Mouse (Mus musculus): ENCODE results near the gene Fam163b.

Fam163b gene

GRCm38 (mm10) chr2:27135935-27136334 is 6.4 kb downstream of the Fam163b start:
- intact Hi-C loops (cut with DNase I), result no loop called here

GRCm38 (mm10) chr2:27128990-27129389 is 13.3 kb downstream of the Fam163b start:
- intact Hi-C loops (cut with DNase I), result loop anchor here (5.0 kb wide), 1 partner anchor 87 kb away; no protein-coding TSS in a partner anchor

DNA sequence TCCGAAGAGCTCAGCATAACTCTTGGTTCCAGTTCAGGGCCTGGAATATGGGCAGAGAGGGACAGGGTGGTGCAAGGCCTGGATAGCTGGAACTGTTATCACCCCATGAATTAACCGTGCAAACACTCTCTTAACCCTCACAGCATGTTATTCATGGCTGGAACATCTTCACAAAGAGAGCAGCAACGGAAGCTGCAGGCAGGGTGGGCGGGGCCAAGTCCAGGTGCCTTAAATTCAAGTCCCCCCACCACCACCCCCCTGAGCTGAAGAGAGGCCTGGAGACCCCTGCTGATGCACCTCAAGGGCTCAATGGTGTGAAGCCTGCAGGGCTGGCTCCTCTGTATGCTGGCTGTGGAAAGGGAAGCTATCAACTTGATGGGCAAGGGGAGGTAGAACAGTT is 15.8 kb downstream of the Fam163b start:
- intact Hi-C loops (cut with DNase I), result loop anchor here (1.0 to 5.0 kb wide), 2 partner anchors 84 to 109 kb away; no protein-coding TSS in a partner anchor

GRCm38 (mm10) chr2:27125979-27126378 is 16.3 kb downstream of the Fam163b start:
- intact Hi-C loops (cut with DNase I), result loop anchor here (1.0 to 5.0 kb wide), 2 partner anchors 84 to 109 kb away; no protein-coding TSS in a partner anchor

GRCm38 (mm10) chr2:27123121-27123520 is 19.2 kb downstream of the Fam163b start:
- intact Hi-C loops (cut with DNase I), result no loop called here

GRCm38 (mm10) chr2:27122578-27122977 is 19.7 kb downstream of the Fam163b start:
- intact Hi-C loops (cut with DNase I), result no loop called here

DNA sequence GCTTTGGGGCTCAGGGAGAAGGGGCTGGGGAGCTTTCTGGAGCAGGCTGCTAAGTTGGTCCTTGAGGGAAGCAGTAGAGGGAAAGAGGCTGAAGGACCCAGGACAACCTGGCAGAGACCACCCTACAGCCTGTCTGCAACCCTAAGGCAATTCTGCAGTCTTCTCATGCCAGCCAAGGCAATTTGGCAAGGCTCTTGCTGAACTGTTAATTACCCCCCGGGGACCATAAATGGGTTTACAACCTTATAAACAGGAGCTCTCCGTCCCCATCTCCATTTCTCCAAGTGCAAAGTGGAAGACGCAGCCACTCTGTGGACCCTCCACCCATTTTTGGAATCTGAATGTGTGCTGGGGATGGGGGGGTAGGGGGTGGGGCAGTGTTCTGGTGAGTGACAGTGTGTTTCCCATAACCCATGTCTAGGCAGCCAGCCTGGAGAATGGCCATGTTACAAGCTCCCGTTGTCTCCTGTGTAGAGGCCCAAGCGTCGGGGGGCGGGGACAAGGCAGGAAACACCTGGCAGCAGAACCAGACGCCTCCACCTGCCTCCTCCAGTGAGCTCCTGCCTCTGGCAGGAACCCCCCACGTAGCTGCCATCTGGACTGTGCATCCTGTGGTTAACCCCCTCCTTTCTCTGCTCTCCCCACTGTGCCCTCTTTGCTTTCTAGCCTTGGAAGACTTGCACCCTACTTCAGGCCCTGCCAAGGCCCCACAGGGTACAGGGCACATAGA is 20.5 kb downstream of the Fam163b start:
- intact Hi-C loops (cut with DNase I), result no loop called here

- intact Hi-C loops (cut with DNase I), result no loop called here
Measured at GRCm38 (mm10) chr2:27120241-27120641, 22.1 kb downstream of the Fam163b start.

DNA sequence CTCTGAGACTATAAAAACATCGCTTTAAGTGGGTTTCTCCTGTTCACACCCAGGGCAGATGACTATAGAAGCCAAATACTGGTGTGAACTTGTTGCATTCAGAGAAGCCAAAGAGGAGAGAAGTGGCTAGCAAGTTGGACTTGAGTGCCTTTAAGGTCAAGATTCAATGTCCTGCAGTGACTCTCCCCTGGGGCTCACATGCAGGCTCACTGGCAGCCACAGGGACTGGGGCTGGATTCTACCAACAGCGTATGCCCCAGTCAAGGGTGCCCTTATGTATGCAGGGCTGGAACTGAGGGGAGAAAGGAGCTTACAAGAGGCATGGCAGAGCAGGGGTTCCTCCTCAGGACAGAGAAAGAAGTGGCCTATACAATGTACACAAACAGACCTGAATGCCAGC is 22.5 kb downstream of the Fam163b start:
- intact Hi-C loops (cut with DNase I), result no loop called here

DNA sequence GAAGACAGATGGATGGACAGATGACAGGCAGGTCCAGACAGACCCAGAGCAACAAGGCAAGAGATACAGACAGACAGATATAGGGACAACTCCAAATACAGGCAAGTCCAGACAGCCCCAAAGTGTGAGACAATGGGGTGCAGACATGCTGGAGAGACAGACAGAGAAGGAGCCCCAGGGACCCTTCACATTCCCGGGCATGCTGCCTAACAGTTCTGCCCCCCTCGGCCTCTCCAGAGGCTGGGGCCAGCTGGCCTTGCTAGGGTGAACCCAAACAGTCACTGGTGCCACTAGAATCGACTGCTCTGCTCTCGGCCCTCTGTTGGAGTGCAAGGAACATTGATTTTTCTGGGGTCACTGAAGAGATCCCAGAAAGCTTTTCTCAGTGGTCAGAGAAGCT is 23.8 kb downstream of the Fam163b start:
- intact Hi-C loops (cut with DNase I), result no loop called here

DNA sequence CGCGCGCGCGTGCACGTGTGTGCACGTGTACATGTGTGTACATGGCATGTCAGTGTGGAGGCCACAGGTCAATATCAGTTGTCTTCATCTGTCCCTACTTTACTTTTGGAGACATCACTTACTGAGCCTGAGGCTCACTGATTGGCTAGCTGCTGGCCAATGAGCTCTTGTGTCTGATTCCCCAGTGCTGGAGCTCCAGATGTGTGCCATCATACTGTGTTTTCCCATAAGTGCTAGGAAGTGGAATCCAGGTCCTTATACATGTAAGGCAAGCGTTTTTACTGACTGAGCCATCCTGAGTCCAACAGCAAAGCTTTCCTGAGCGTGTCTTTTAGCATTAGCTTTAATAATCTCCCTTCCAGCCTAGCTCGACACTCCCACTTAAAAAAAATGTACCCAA is 28.1 kb downstream of the Fam163b start:
- intact Hi-C loops (cut with DNase I), result no loop called here

- intact Hi-C loops (cut with DNase I), result no loop called here
Measured at GRCm38 (mm10) chr2:27112585-27112984, 29.7 kb downstream of the Fam163b start.

DNA sequence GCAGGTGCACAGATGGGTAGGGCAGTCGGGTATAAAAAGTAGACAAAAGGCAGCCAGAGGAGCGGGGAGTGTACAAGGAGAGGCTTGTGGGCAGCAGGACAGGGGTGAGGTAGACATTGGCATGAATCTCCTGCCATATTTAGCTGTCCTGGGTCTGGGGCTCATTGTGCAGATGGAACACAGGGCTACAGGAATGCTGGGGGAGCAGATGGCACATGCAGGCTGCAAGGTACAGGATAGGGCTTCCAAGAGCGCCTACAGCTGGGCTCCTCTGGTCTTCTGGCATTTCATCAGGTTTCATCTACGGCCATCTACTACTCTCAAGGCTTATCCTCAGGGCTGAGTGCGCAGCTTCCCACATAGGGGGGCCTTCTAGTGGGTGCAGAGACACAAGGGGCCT is 33.2 kb downstream of the Fam163b start:
- intact Hi-C loops (cut with DNase I), result no loop called here

- intact Hi-C loops (cut with DNase I), result no loop called here
Measured at GRCm38 (mm10) chr2:27108144-27108543, 34.1 kb downstream of the Fam163b start.

GRCm38 (mm10) chr2:27106816-27107215 is 35.5 kb downstream of the Fam163b start:
- intact Hi-C loops (cut with DNase I), result no loop called here

DNA sequence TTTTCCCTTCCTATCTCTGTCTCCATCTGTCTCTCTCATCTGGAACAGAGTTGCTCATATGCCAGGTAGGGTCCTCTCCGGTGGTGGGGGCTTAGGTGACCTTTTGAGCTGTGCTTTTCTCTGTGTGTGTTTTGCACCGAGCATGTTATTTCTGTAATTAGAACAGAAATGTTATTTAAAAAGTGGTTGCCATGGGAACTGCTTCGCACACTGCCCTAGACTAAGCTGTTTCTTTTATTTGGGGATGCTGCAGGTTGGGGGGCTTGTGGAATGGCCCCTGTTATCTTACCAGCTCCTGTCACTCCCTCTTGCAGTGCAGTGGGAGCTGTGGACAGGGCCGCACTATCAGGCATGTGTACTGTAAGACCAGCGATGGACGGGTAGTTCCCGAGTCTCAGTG is 38.7 kb downstream of the Fam163b start:
- intact Hi-C loops (cut with DNase I), result no loop called here

GRCm38 (mm10) chr2:27097776-27098175 is 44.5 kb downstream of the Fam163b start:
- intact Hi-C loops (cut with DNase I), result no loop called here

DNA sequence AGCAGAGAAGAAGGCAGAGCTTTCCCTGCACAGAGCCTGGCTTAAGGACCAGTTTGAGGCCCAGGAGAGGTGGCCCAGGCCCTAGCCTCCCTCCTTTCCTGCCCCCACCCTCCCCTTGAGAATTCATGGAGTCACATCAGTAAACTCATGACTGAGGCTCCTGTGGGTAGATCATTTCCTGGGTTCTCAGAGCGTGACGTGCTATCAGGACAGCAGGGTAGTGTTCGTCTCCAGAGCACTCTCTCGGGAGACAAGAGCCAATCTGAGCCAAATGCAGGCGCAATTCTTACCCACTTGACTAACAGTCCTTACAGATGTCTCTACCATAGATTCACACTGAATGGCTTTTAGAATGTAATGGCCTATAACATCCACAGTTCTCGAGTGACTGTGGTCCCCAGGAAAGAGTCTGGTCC is 45.0 kb downstream of the Fam163b start:
- intact Hi-C loops (cut with DNase I), result no loop called here

GRCm38 (mm10) chr2:27096341-27096981 is 45.8 kb downstream of the Fam163b start:
- intact Hi-C loops (cut with DNase I), result no loop called here

DNA sequence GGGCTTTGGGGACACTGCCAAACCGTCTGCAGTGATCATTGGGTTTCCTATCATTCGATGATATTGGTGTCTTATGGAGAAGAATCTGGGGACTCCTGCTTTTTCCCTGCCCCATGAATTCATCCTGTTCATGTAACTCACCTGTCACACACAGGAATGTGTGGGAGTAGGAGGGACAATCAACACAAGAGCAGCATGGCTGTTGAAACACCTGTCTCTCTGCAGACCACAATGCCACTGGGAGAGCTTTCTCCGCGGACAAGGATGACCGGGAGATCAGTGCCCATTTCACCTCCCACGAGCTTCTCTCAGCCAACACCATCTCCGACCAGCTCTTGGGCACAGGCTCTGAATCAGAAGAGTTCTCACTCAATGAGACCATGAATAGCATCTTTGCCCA is 47.1 kb downstream of the Fam163b start:
- intact Hi-C loops (cut with DNase I), result no loop called here

DNA sequence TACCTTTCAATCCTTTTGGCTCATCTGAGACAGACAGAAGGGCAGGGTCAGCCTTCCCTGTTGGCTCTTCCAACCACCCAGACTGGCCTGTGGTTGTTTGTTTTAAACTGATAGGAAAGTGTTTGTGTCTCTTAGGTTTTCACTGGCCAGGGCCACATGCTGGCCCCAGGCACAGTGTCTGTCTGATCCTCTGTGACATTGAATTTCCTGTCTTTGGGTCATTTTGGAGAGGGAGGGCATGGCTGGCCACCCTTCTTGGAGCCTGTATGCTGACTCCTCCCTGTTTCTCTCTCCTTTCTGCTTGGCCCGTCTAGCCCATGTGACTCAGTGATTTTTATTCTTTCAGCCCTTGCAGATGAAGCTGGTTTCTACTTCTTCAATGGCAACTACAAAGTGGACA is 53.1 kb downstream of the Fam163b start:
- intact Hi-C loops (cut with DNase I), result no loop called here

GRCm38 (mm10) chr2:27088700-27089099 is 53.6 kb downstream of the Fam163b start:
- intact Hi-C loops (cut with DNase I), result no loop called here
